Mouse (Mus musculus) heart, embryonic 16.5 days (tissue): Measurements from ENCODE around the gene Creld2. TPM values are rescaled to one million over a fixed set of nuclear protein-coding genes. Genes with fewer than 3 reads are reported as not detected.

Experiments
- ATAC-seq: fragments of 200-750 bp; cut with Nextera tagmentation; replicated peaks from 2 replicates; pipeline ENCODE4 v1.8.0; 2017; ENCODE audit warnings: moderate number of reproducible peaks; ENCODE audit not compliant: insufficient read depth, low FRiP score; ENCODE audit errors: extremely low read depth
- H3K27ac ChIP-seq: fragments of 300-500 bp; sonication (generic); 2 replicates; pipeline ENCODE4 v1.5.1; 2014; ENCODE audit warnings: mild to moderate bottlenecking, low read length, control low read depth, moderate library complexity
- H3K27me3 ChIP-seq: fragments of 300-500 bp; sonication (generic); 2 replicates; pipeline ENCODE4 v1.6.1; 2014; ENCODE audit warnings: low read length, mixed read lengths; ENCODE audit not compliant: control insufficient read depth, insufficient read depth
- H3K36me3 ChIP-seq: fragments of 300-500 bp; sonication (generic); 2 replicates; pipeline ENCODE4 v1.6.1; 2014; ENCODE audit not compliant: control insufficient read depth, insufficient read depth
- H3K4me1 ChIP-seq: fragments of 300-500 bp; sonication (generic); 2 replicates; pipeline ENCODE4 v1.6.1; 2014; ENCODE audit warnings: low read length, mixed read lengths; ENCODE audit not compliant: control insufficient read depth, insufficient read depth
- H3K4me2 ChIP-seq: fragments of 300-500 bp; sonication (generic); 2 replicates; pipeline ENCODE4 v1.6.1; 2014; ENCODE audit warnings: low read depth, mild to moderate bottlenecking, control low read depth, low read length
- H3K4me3 ChIP-seq: fragments of 300-500 bp; sonication (generic); 2 replicates; pipeline ENCODE4 v1.5.1; 2014; ENCODE audit warnings: mild to moderate bottlenecking, control low read depth, low read length
- H3K9ac ChIP-seq: fragments of 300-500 bp; sonication (generic); 2 replicates; pipeline ENCODE4 v1.6.1; 2014; ENCODE audit warnings: low read length, control low read depth
- H3K9me3 ChIP-seq: fragments of 300-500 bp; sonication (generic); replicated peaks from 2 replicates; pipeline ENCODE4 v1.6.1; 2016; ENCODE audit warnings: low read length; ENCODE audit not compliant: control insufficient read depth
- WGBS: fragments of 180-500 bp; shearing (Covaris S2); extraction: QIAGEN DNeasy Blood & Tissue Kit; methylation state at CpG from one replicate; pipeline ENCODE4 v1.1.7; 2014; 5-methylcytosine and 5-hydroxymethylcytosine counted together
- polyA plus RNA-seq: library from polyadenylated mRNA; unstranded; fragments of >200 nt; fragmentation: Nextera tagmentation; extraction: Ambion mirVana; gene quantifications from 2 replicates; pipeline ENCODE4 v1.2.1, GENCODE M21; 2015

The Creld2 gene
- polyA plus RNA-seq, 1 experiment from 2014 or later = 61.9 TPM

DNA sequence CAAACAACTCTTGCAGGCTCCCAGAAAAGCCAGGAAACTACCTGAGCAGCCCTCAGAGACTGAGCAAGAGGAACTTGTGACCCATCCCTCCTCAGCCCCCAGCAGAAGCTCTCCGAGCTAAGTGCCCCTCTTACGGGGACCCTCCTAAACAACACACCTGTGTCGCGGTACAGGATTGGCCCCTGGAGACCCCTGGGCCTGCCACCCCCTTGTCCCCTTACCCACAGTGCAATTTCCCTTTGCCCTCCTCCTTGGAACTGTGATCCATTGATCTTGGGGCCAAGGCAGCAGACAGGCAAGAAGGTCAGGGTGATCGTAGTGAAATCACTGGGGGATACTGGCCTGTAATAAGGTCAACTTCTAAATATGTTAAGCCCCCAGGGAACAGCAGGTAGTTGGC lies 17.1 kb downstream of the Creld2 start:
- 68% methylated on average over 5 of the region's 5 CpGs for WGBS
- no peaks in the 10 kb centered on the region for H3K27me3 ChIP-seq
- H3K9ac ChIP-seq = no peak overlapping the region
- H3K4me3 ChIP-seq = no peak overlapping the region
- peak overlapping the region; percentile 79 for H3K4me2 ChIP-seq
- no peaks in the 10 kb centered on the region for H3K9me3 ChIP-seq
- H3K36me3 ChIP-seq = no peaks in the 10 kb centered on the region
- ATAC-seq = no peak
- H3K4me1 ChIP-seq = peaks cover 39% of the 10 kb centered on the region
- H3K27ac ChIP-seq = peak overlapping the region; percentile 77

DNA sequence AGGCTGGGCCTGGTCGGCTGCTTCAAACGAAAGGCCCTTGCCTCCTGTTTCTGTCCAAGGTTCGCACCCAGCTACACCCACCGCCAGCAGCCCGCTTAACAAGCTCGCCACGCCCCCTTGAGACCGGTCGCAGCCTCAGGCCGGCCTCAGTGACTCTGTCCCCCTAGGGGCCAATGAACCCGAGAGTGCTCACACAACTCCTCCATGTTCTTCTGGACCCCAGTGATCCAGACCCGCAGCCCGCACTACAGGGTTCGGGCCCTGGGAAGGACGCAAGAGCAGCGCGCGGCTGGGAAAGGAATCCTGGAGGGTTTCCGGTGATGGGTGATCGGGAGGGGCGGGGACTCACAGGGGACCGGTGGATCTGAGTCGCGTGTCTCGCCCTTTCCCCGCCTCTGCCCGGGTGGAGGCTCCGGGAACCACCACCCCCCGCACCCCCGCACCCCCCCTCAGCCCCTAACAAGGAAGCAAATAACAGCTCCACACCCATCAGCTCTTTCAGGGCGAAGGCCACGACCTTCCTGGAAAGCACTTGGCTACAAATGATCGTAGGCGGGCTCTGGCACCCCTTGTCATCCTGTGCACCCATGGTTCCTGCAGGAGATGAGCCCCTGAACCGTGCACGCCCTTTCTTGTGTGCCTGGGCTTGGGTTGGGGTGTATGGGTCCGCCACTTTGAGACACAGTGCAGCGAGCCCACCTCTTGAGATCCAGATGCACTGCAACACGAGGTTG lies 17.9 kb downstream of the Creld2 start:
- peak; percentile 39 for ATAC-seq
- Histone ChIP-seq H3K4me2 (peak overlapping the region; percentile 79), H3K27ac (peak overlapping the region; percentile 77), H3K4me3 (peak overlapping the region; percentile 58), H3K9me3 (no peaks in the 10 kb centered on the region), H3K4me1 (peaks cover 33% of the 10 kb centered on the region), H3K36me3 (no peaks in the 10 kb centered on the region), H3K9ac (peak overlapping the region; percentile 64), H3K27me3 (no peaks in the 10 kb centered on the region)
- under 1% methylated on average over 38 of the region's 39 CpGs for WGBS

DNA sequence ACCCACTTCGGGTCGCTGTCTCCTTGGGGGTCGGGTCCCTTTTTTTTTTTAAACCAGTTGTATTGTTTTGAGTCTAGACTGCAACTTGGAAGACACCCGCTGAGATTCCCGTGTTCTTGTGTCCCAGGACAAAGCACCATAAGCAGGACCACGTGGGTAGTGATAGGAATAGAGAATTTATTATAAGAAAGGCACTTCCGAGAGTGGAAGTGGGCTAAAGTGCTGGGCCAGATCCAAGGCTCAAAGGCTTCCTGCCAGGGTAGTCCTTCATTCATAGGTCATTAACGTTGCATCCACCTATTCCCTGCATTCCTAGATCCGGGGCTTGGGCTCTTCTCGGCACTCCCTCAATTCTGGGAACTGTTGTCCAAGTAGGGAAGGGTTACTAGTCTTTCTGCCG lies 18.5 kb downstream of the Creld2 start:
- Histone ChIP-seq H3K27me3 (no peaks in the 10 kb centered on the region), H3K4me3 (peak overlapping the region; percentile 58), H3K27ac (peak overlapping the region; percentile 77), H3K4me1 (peaks cover 27% of the 10 kb centered on the region), H3K9me3 (no peaks in the 10 kb centered on the region), H3K4me2 (peak overlapping the region; percentile 79), H3K36me3 (no peaks in the 10 kb centered on the region), H3K9ac (peak overlapping the region; percentile 64)
- 2% methylated on average over 11 of the region's 11 CpGs for WGBS
- ATAC-seq = no peak

DNA sequence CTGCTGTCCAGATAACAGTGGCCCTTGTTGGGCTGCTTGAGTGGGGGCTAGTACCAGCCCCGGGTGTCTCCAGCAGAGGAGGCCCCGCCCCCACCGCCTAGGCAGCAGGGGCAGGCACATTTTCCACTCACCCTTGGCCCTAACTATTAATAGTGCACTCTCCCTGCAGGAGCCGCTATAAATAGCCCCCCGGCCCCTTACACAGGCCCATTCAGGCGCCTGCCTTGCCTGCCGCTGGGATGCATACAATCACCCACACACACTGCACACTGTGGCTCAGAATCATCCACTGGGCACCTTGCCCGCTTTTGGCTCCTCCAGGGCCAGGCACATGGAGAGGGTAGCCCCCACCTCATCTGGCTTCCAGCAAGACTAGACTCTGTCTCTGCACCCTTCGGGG lies 19.8 kb downstream of the Creld2 start:
- Histone ChIP-seq H3K27ac (peak overlapping the region; percentile 96), H3K27me3 (no peaks in the 10 kb centered on the region), H3K9ac (peak overlapping the region; percentile 66), H3K9me3 (no peaks in the 10 kb centered on the region), H3K4me2 (peak overlapping the region; percentile 56), H3K4me3 (peak overlapping the region; percentile 15; the same call in 1 of the 2 replicates), H3K4me1 (peaks cover 31% of the 10 kb centered on the region), H3K36me3 (no peaks in the 10 kb centered on the region)
- ATAC-seq = peak; percentile 89
- 9% methylated on average over 9 of the region's 9 CpGs for WGBS

DNA sequence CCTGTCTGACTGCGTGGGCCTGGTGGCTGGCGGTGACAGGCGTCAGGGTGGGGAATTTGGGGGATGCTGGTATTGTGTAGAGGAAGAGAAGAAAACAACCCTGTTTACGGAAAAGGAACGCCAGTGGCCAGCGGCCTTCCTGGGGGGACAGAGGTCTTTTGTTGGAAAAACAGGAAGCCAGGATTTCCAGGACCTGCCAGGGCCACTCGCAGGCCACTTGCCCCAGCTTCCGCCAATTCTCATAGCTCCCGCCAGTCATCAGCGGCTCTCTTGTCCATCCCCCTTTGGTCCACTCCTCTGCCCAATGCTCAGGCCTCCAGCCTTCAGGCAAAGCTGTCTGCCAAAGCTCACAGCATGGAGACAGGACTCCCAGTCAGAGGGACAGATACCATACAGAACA lies 20.7 kb downstream of the Creld2 start:
- ATAC-seq = no peak

DNA sequence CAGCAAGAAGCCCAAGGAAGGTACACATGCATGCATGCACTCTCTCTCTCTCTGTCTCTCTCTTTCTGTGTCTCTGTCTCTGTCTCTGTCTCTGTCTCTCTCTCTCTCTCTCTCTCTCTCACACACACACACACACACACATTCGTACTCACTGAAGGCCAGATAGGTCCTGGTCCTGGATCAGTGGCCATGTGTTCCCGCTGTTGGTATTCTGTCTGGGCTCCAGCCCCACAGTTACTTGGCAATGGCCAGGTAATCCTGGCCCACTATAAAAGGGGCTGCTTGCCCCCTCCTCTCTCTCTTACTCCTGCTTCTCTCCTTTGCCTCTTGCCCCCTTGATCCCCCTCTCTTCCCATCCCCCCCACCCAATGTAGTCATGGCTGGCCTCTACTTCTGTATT lies 21.7 kb downstream of the Creld2 start:
- WGBS = 86% methylated on average over 2 of the region's 2 CpGs
- H3K9me3 ChIP-seq = no peaks in the 10 kb centered on the region
- H3K36me3 ChIP-seq = no peaks in the 10 kb centered on the region
- H3K9ac ChIP-seq = no peak overlapping the region
- no peak overlapping the region; the same call in 1 of the 2 replicates for H3K27ac ChIP-seq
- no peaks in the 10 kb centered on the region for H3K27me3 ChIP-seq
- no peak overlapping the region for H3K4me2 ChIP-seq
- H3K4me1 ChIP-seq = peaks cover 31% of the 10 kb centered on the region
- no peak overlapping the region for H3K4me3 ChIP-seq
- no peak for ATAC-seq

More for the DNA sequence above, 20.7 kb downstream of the Creld2 start:
- peak overlapping the region; percentile 96 for H3K27ac ChIP-seq
- no peak overlapping the region for H3K4me3 ChIP-seq
- H3K4me2 ChIP-seq = no peak overlapping the region; the same call in 1 of the 2 replicates
- H3K9ac ChIP-seq = peak overlapping the region; percentile 66
- H3K4me1 ChIP-seq = peaks cover 31% of the 10 kb centered on the region
- H3K27me3 ChIP-seq = no peaks in the 10 kb centered on the region
- WGBS = 32% methylated on average over 10 of the region's 10 CpGs
- H3K36me3 ChIP-seq = no peaks in the 10 kb centered on the region
- no peaks in the 10 kb centered on the region for H3K9me3 ChIP-seq

DNA sequence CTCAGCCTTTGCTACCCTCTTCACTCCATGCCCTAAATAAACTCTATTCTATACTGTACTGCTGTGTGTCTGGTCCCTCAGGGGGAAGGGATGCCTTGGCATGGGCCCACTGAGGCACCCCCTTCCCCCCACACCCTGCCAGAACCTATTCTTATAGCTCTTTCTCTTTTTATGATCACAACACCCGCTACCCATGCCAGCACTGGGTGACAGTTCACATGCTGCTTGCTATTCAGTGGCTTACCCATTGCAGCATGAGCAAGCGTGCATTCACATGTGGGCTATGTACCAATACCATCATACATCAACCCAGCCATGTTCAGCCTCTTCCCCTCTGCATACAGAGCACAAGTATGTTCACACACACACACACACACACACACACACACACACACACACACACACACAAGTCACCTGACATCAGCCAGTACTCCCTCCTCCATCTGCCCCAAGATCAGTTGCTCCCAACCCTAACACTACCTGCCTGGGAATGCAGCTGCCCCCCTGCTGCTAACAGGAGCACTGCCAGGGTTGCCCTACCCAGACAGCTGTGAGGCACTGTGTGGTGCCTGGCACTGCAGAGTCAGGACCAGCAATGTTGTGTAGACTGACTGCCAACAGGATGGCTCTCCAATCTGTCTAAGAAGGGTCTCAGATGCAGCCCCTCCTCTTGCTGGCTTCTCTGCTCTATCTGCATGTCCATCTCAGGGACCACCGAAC lies 22.3 kb downstream of the Creld2 start:
- H3K9ac ChIP-seq = no peak overlapping the region; the same call in 1 of the 2 replicates
- H3K9me3 ChIP-seq = no peaks in the 10 kb centered on the region
- peaks cover 28% of the 10 kb centered on the region for H3K4me1 ChIP-seq
- no peak overlapping the region for H3K4me2 ChIP-seq
- no peaks in the 10 kb centered on the region for H3K36me3 ChIP-seq
- H3K27me3 ChIP-seq = no peaks in the 10 kb centered on the region
- H3K4me3 ChIP-seq = no peak overlapping the region
- WGBS = 86% methylated on average over 3 of the region's 3 CpGs
- no peak for ATAC-seq
- no peak overlapping the region for H3K27ac ChIP-seq

DNA sequence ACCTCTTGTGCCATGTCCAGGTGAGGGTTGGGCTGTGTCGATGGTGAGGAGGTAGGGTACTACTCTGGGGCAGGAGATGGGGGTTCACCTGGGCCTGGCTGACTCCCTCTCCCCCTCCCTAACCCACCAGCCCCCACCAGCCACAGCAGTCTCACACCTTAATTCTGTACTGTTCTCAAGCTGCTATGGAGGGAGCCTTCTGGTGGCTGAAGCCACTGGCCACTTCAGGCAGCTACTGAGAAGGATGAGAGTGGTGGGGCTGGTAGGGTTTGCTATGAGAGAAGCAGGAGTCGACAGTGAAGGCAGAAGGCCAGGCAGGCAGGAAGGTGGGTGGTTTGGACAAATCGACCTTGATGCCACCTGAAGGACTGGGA lies 22.8 kb downstream of the Creld2 start:
- H3K4me1 ChIP-seq = peaks cover 27% of the 10 kb centered on the region
- H3K9ac ChIP-seq = no peak overlapping the region
- H3K9me3 ChIP-seq = no peaks in the 10 kb centered on the region
- H3K4me3 ChIP-seq = no peak overlapping the region
- no peak overlapping the region for H3K27ac ChIP-seq
- WGBS = 61% methylated on average over 3 of the region's 3 CpGs
- H3K36me3 ChIP-seq = no peaks in the 10 kb centered on the region
- H3K27me3 ChIP-seq = no peaks in the 10 kb centered on the region
- no peak overlapping the region for H3K4me2 ChIP-seq
- ATAC-seq = no peak

DNA sequence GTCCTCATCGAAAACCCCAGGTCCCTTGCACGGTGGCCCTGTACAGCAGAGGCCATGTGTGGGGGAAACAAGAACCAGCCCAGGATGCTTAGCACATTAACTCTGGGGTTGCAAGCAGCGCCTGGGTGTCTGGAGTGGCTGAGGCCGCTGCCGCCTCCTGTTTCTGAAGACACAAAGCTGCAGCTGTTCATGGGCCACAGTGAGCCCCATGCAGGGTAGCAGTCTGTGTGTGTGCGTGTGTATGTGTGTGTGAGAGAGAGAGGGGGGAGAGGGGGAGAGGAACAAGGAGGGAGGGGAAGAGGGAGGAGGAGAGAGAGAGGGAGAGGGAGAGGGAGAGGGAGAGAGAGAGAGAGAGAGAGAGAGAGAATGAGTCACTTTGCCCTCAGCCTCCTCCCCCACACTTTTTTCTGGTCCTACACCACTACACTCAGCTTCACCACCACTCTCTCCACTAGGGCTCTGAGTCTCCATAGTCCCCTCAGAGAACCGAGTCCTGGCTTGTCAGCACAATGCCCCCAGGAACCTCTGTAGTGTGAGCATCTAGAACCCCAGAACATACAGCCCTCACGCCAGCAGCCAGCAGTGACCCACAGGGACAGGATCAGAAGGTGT lies 24.1 kb downstream of the Creld2 start:
- no peak overlapping the region for H3K4me3 ChIP-seq
- H3K9me3 ChIP-seq = no peaks in the 10 kb centered on the region
- no peaks in the 10 kb centered on the region for H3K36me3 ChIP-seq
- 0 out of 2 replicates have a peak overlapping the region, but pooled peaks have one; percentile 9 for H3K9ac ChIP-seq
- H3K4me2 ChIP-seq = no peak overlapping the region
- H3K4me1 ChIP-seq = peaks cover 25% of the 10 kb centered on the region
- no peak for ATAC-seq
- H3K27ac ChIP-seq = peak overlapping the region; percentile 45; the same call in 1 of the 2 replicates
- no peaks in the 10 kb centered on the region for H3K27me3 ChIP-seq
- 24% methylated on average over 8 of the region's 8 CpGs for WGBS
